Mouse (Mus musculus) kidney, adult 2 months (tissue): ENCODE results near the gene Actr8. TPM values are rescaled to one million over a fixed set of nuclear protein-coding genes. Genes with fewer than 3 reads are reported as not detected.

ENCODE experiments used
- DNase-seq: peaks from one replicate; pipeline ENCODE4 v3.0.0; 2021
- H3K27ac ChIP-seq: fragments of 200-500 bp; 2 replicates; pipeline ENCODE4 v1.5.1; 2012; ENCODE audit warnings: low read depth, low read length, control low read depth, inconsistent platforms; ENCODE audit not compliant: insufficient read depth
- H3K27me3 ChIP-seq: fragments of 200-500 bp; replicated peaks from 2 replicates; pipeline ENCODE4 v1.6.1; 2012; ENCODE audit warnings: mild to moderate bottlenecking, moderate library complexity, low read length, inconsistent platforms; ENCODE audit not compliant: control insufficient read depth, insufficient read depth
- H3K36me3 ChIP-seq: fragments of 200-500 bp; 2 replicates; pipeline ENCODE4 v1.6.1; 2012; ENCODE audit warnings: mild to moderate bottlenecking, moderate library complexity, low read length, inconsistent platforms; ENCODE audit not compliant: control insufficient read depth, insufficient read depth
- H3K4me1 ChIP-seq: fragments of 200-500 bp; 2 replicates; pipeline ENCODE4 v1.6.1; 2011; ENCODE audit warnings: low read length; ENCODE audit not compliant: control insufficient read depth, insufficient read depth
- H3K4me3 ChIP-seq: fragments of 200-500 bp; 2 replicates; pipeline ENCODE4 v1.5.1; 2011; ENCODE audit warnings: mild to moderate bottlenecking, low read depth, low read length, control low read depth; ENCODE audit not compliant: insufficient read depth
- CTCF ChIP-seq: fragments of 200-500 bp; conservative IDR thresholded peaks from 2 replicates; pipeline ENCODE4 v1.5.1; 2011; ENCODE audit warnings: low read depth, mild to moderate bottlenecking, control low read depth, low read length, moderate library complexity, mixed read lengths; ENCODE audit not compliant: insufficient read depth, insufficient read length
- POLR2A ChIP-seq: fragments of 200-500 bp; IDR thresholded peaks from one replicate; pipeline ENCODE4 v1.6.1; 2011; ENCODE audit warnings: low read depth, low read length, control low read depth
- WGBS: fragments of 180-500 bp; shearing (Covaris S2); methylation state at CpG from one replicate; pipeline ENCODE4 v1.1.7; 2018; 5-methylcytosine and 5-hydroxymethylcytosine counted together
- polyA plus RNA-seq: library from polyadenylated mRNA; depleted of rRNA; stranded (reverse); fragments of >200 nt; gene quantifications from 2 replicates; pipeline ENCODE4 v1.2.3, GENCODE M21; 2012

Actr8 gene
- polyA plus RNA-seq, 1 experiment, result 22.2 TPM

GRCm38 (mm10) chr14:30018846-30019245 is 40.7 kb downstream of the Actr8 start:
- WGBS, result 57% methylated on average over 6 of the region's 6 CpGs
- no peak overlapping the region for H3K4me3 ChIP-seq
- peak; percentile 85 for DNase-seq
- no peaks in the 10 kb centered on the region for H3K27me3 ChIP-seq
- no peaks in the 10 kb centered on the region for H3K36me3 ChIP-seq
- peaks cover 62% of the 10 kb centered on the region for H3K4me1 ChIP-seq
- H3K27ac ChIP-seq, result peak overlapping the region; percentile 98
- TF ChIP-seq CTCF (no peak), POLR2A (no peak)

GRCm38 (mm10) chr14:30019375-30019774 is 41.2 kb downstream of the Actr8 start:
- H3K27ac ChIP-seq, result peak overlapping the region; percentile 98
- 50% methylated on average over 8 of the region's 8 CpGs for WGBS

GRCm38 (mm10) chr14:30019792-30020575 is 41.8 kb downstream of the Actr8 start:
- DNase-seq, result peak; percentile 36
- Histone ChIP-seq H3K27ac (peak overlapping the region; percentile 98), H3K4me3 (no peak overlapping the region), H3K4me1 (peaks cover 55% of the 10 kb centered on the region), H3K27me3 (no peaks in the 10 kb centered on the region), H3K36me3 (no peaks in the 10 kb centered on the region)
- TF ChIP-seq POLR2A (no peak), CTCF (no peak)
- 39% methylated on average over 9 of the region's 9 CpGs for WGBS

More at GRCm38 (mm10) chr14:30019375-30019774, 41.2 kb downstream of the Actr8 start:
- no peak for TF ChIP-seq POLR2A
- TF ChIP-seq CTCF, result no peak
- H3K4me1 ChIP-seq, result peaks cover 59% of the 10 kb centered on the region
- H3K27me3 ChIP-seq, result no peaks in the 10 kb centered on the region
- no peaks in the 10 kb centered on the region for H3K36me3 ChIP-seq
- peak; percentile 93 for DNase-seq
- H3K4me3 ChIP-seq, result no peak overlapping the region

- H3K4me1 ChIP-seq, result peaks cover 38% of the 10 kb centered on the region
- H3K27me3 ChIP-seq, result no peaks in the 10 kb centered on the region
Measured at GRCm38 (mm10) chr14:30022471-30022870, 44.3 kb downstream of the Actr8 start.

GRCm38 (mm10) chr14:30024387-30024786 is 46.2 kb downstream of the Actr8 start:
- Histone ChIP-seq H3K27me3 (no peaks in the 10 kb centered on the region), H3K36me3 (no peaks in the 10 kb centered on the region; the same call in 1 of the 2 replicates), H3K27ac (no peak overlapping the region), H3K4me3 (no peak overlapping the region), H3K4me1 (peaks cover 31% of the 10 kb centered on the region; the same call in 1 of the 2 replicates)
- 26% methylated on average over 7 of the region's 7 CpGs for WGBS
- TF ChIP-seq CTCF, result no peak
- TF ChIP-seq POLR2A, result no peak
- DNase-seq, result no peak

More at GRCm38 (mm10) chr14:30022471-30022870, 44.3 kb downstream of the Actr8 start:
- 75% methylated on average over 6 of the region's 6 CpGs for WGBS
- TF ChIP-seq CTCF (no peak), POLR2A (no peak)
- DNase-seq, result peak; percentile 56
- Histone ChIP-seq H3K27ac (no peak overlapping the region), H3K4me3 (no peak overlapping the region), H3K36me3 (no peaks in the 10 kb centered on the region)

- TF ChIP-seq POLR2A, result no peak
- peak; percentile 64 for TF ChIP-seq CTCF
- WGBS, result 65% methylated on average over 2 of the region's 2 CpGs
Measured at GRCm38 (mm10) chr14:30027378-30027777, 49.2 kb downstream of the Actr8 start.

GRCm38 (mm10) chr14:30033405-30033804 is 55.3 kb downstream of the Actr8 start:
- no peaks in the 10 kb centered on the region for H3K27me3 ChIP-seq

More at GRCm38 (mm10) chr14:30027378-30027777, 49.2 kb downstream of the Actr8 start:
- H3K27me3 ChIP-seq, result no peaks in the 10 kb centered on the region
- no peaks in the 10 kb centered on the region; the same call in 1 of the 2 replicates for H3K36me3 ChIP-seq
- no peak overlapping the region for H3K4me3 ChIP-seq
- H3K4me1 ChIP-seq, result peaks cover 15% of the 10 kb centered on the region; the same call in 1 of the 2 replicates
- DNase-seq, result peak; percentile 39
- no peak overlapping the region for H3K27ac ChIP-seq

More at GRCm38 (mm10) chr14:30033405-30033804, 55.3 kb downstream of the Actr8 start:
- Histone ChIP-seq H3K36me3 (peaks cover 1% of the 10 kb centered on the region; the same call in 1 of the 2 replicates), H3K27ac (no peak overlapping the region), H3K4me1 (peaks cover 3% of the 10 kb centered on the region; the same call in 1 of the 2 replicates), H3K4me3 (no peak overlapping the region)
- no peak for TF ChIP-seq CTCF
- no peak for TF ChIP-seq POLR2A
- WGBS, result 62% methylated on average over 8 of the region's 8 CpGs
- DNase-seq, result peak; percentile 1
